Mouse (Mus musculus): ENCODE results near the gene Tmem26.

GRCm38 (mm10) chr10:68782724-68783123, 59.3 kb downstream of the Tmem26 start:
- TF ChIP-seq POLR2A (IDR thresholded peaks at IDR 0.05; ENCODE audit: borderline replicate concordance, extremely low read depth, insufficient read depth, insufficient read length, poor library complexity, severe bottlenecking): no peak
- no peak for TF ChIP-seq CTCF (IDR thresholded peaks at IDR 0.05; ENCODE audit: borderline replicate concordance, extremely low read depth, insufficient read depth, insufficient read length)

All from brain, embryonic 14.5 days (tissue).